Mouse (Mus musculus) small intestine, adult 2 months (tissue): ENCODE data around the gene Gm9903.

Source experiments
- CTCF ChIP-seq: fragments of 200-500 bp; IDR thresholded peaks from 2 replicates; pipeline ENCODE4 v1.5.1; 2012; ENCODE audit warnings: low read depth, mild to moderate bottlenecking, control low read depth, inconsistent platforms, low read length, moderate library complexity, mixed read lengths; ENCODE audit not compliant: insufficient replicate concordance, insufficient read length; ENCODE audit errors: extremely low read depth
- POLR2A ChIP-seq: fragments of 200-500 bp; IDR thresholded peaks from 2 replicates; pipeline ENCODE4 v1.6.1; 2012; ENCODE audit warnings: low read depth, mild to moderate bottlenecking, control low read depth, inconsistent platforms, low read length, moderate library complexity

DNA sequence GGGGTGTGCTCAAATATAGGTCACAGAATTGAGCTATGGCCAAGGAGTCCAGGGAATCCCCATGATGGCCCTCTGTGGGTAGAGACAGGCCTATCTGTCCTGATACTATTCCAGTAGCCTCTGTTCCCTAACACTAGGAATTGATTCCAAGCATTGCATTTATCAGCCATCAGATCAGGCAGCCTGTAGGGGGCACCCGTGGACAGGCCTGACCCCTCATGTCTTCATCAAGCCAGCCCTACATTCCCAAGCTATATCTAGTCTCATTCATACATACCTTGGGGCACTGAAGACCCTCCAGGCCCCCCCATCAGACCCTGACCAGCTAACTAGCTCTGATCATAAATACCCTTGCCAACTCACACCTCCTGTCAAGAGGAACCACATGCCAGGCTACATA, 46.2 kb downstream of the Gm9903 start:
- TF ChIP-seq CTCF (peak; percentile 62; the same call in 1 of the 2 replicates), POLR2A (no peak)
